Mouse (Mus musculus): ENCODE measurements at regions not wholly inside any gene's neighbourhood (a gene's known extent, or its start where the extent isn't known, plus 50 kb on each side); places are given as distances from the start of the nearest gene placed in this dataset.

- DNase-seq (ENCODE audit: low spot score) = no peak
Measured at GRCm38 (mm10) chr13:112228846-112229245, 59.4 kb upstream of the Ankrd55 start.

- no peak for DNase-seq (ENCODE audit: low spot score)
Measured at GRCm38 (mm10) chr13:112230176-112230575, 58.1 kb upstream of the Ankrd55 start.

DNA sequence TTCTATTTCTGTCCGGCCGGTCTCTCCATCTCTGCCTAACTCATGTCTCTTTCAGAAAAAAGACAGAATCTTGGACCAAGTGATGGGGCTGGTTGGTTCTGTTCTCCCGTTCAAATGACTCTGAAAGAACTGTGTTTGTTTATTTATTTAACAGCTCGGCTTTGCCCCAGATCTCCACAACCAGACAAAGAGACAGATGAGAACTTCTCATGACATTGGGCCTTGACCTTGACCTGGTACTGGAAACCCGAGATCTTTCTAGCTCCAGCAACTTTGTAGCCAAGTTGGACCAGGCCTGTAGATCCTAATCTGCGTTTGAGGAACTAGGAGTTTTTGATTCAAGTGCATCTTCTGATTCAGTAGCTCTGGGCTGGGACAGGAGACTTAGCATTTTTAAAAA lies 53.6 kb upstream of the Ankrd55 start:
- DNase-seq (ENCODE audit: low spot score) = no peak

GRCm38 (mm10) chr13:112236956-112237355 lies 51.3 kb upstream of the Ankrd55 start:
- DNase-seq (ENCODE audit: low spot score) = no peak

DNA sequence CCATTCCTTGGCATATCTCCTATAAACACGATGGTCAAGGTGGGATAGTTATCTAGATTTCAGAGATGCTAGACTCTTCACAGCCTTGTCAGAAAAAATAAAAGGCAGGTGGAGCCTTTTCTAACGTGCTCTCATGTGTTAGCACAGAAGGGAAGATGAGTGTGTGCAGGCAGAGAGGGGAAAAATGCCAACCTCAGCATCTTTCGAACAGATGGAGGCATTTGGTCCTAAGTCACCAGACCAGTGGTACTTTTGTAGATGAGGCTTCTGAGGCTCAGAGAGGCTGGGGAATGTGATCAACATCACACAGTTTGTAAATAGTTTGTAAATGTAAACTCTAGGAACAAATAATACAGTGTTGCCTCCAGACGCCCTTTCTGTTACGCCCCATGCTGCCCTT lies 50.9 kb upstream of the Ankrd55 start:
- no peak for DNase-seq (ENCODE audit: low spot score)

GRCm38 (mm10) chr13:112237917-112238316 lies 50.3 kb upstream of the Ankrd55 start:
- DNase-seq (ENCODE audit: low spot score) = no peak
